Mouse (Mus musculus): ENCODE results near the gene Cops3.

The Cops3 gene

GRCm38 (mm10) chr11:59810480-59811158 is 29.0 kb downstream of the Cops3 start:
- DNase-seq (ENCODE audit: low spot score in 2 of 2): no peak

GRCm38 (mm10) chr11:59809670-59810474 is 29.8 kb downstream of the Cops3 start, which contains the start of gene Flcn:
Gene Flcn, minus strand, starts transcription at chr11:59810016.
- peak; percentile 68 to 77 for DNase-seq (ENCODE audit: low spot score in 2 of 2)

- DNase-seq (ENCODE audit: low spot score in 2 of 2): no peak
Observed at GRCm38 (mm10) chr11:59809071-59809669, 30.5 kb downstream of the Cops3 start.

- DNase-seq (ENCODE audit: low spot score in 2 of 2): no peak
Observed at GRCm38 (mm10) chr11:59808170-59808960, 31.3 kb downstream of the Cops3 start.

- DNase-seq (ENCODE audit: low spot score in 2 of 2): no peak
Observed at GRCm38 (mm10) chr11:59805656-59806055, 34.0 kb downstream of the Cops3 start.

- DNase-seq (ENCODE audit: low spot score in 2 of 2): no peak
Observed at GRCm38 (mm10) chr11:59805256-59805655, 34.4 kb downstream of the Cops3 start.

- DNase-seq (ENCODE audit: low spot score in 2 of 2): no peak
Observed at GRCm38 (mm10) chr11:59804409-59805110, 35.1 kb downstream of the Cops3 start.

GRCm38 (mm10) chr11:59803516-59803915 is 36.1 kb downstream of the Cops3 start:
- no peak for DNase-seq (ENCODE audit: low spot score in 2 of 2)

- DNase-seq (ENCODE audit: low spot score in 2 of 2): no peak
Observed at GRCm38 (mm10) chr11:59801881-59802280, 37.8 kb downstream of the Cops3 start.

GRCm38 (mm10) chr11:59800412-59800811 is 39.2 kb downstream of the Cops3 start:
- DNase-seq (ENCODE audit: low spot score in 2 of 2): no peak

- DNase-seq (ENCODE audit: low spot score in 2 of 2): no peak
Observed at GRCm38 (mm10) chr11:59793390-59793789, 46.2 kb downstream of the Cops3 start.

- DNase-seq (ENCODE audit: low spot score in 2 of 2): no peak
Observed at GRCm38 (mm10) chr11:59789311-59789710, 50.3 kb downstream of the Cops3 start.

GRCm38 (mm10) chr11:59787199-59787781 is 52.3 kb downstream of the Cops3 start, which contains the start of gene Pld6:
Gene Pld6, minus strand, starts transcription at chr11:59787645.
- DNase-seq (ENCODE audit: low spot score in 2 of 2): peak in 1 of 2 experiments; percentile 37

GRCm38 (mm10) chr11:59786444-59787198 is 53.0 kb downstream of the Cops3 start:
- no peak for DNase-seq (ENCODE audit: low spot score in 2 of 2)

- no peak for DNase-seq (ENCODE audit: low spot score in 2 of 2)
Observed at GRCm38 (mm10) chr11:59783591-59783990, 56.0 kb downstream of the Cops3 start.

GRCm38 (mm10) chr11:59782091-59782590 is 57.5 kb downstream of the Cops3 start:
- no peak for DNase-seq (ENCODE audit: low spot score in 2 of 2)

GRCm38 (mm10) chr11:59780241-59780640 is 59.4 kb downstream of the Cops3 start:
- DNase-seq (ENCODE audit: low spot score in 2 of 2): no peak

GRCm38 (mm10) chr11:59779406-59779805 is 60.2 kb downstream of the Cops3 start:
- no peak for DNase-seq (ENCODE audit: low spot score in 2 of 2)

GRCm38 (mm10) chr11:59778874-59779223 is 60.8 kb downstream of the Cops3 start:
- DNase-seq (ENCODE audit: low spot score in 2 of 2): no peak

Data from spleen, postnatal 14 days (tissue).